Mouse (Mus musculus) ES-E14 (cell line): Measurements from ENCODE around the gene Ap1ar. TPM values are rescaled to one million over a fixed set of nuclear protein-coding genes. Genes with fewer than 3 reads are reported as not detected.

Source experiments
- DNase-seq: peaks from one replicate; pipeline ENCODE4 v3.0.0-alpha.2; 2013; ENCODE audit warnings: low read depth, low spot score
- H3K27ac ChIP-seq: 2 replicates; pipeline ENCODE4 v1.5.1; 2012; ENCODE audit warnings: low read depth, mild to moderate bottlenecking, low read length, moderate library complexity, mixed read lengths; ENCODE audit not compliant: poor library complexity, insufficient read depth, severe bottlenecking
- H3K36me3 ChIP-seq: 2 replicates; pipeline ENCODE4 v1.6.1; 2012; ENCODE audit warnings: mild to moderate bottlenecking, low read length, moderate library complexity, mixed read lengths; ENCODE audit not compliant: control insufficient read depth, poor library complexity, insufficient read depth, severe bottlenecking
- H3K4me1 ChIP-seq, 2 experiments: fragments of 150-350 bp in 1 of 2; sonication (generic) in 1 of 2; 2 replicates each; pipeline ENCODE4 v1.6.1; 2012; ENCODE audit warnings: low read length in 2 of 2, mild to moderate bottlenecking in 1 of 2, mixed read lengths in 1 of 2; ENCODE audit not compliant: control insufficient read depth in 2 of 2, insufficient read depth in 2 of 2, poor library complexity in 1 of 2
- H3K4me3 ChIP-seq, 2 experiments: fragments of 150-350 bp in 1 of 2; sonication (generic) in 1 of 2; 2 replicates each; pipeline ENCODE4 v1.5.1; 2012; ENCODE audit warnings: low read length in 2 of 2, low read depth in 1 of 2, mild to moderate bottlenecking in 1 of 2, mixed read lengths in 1 of 2; ENCODE audit not compliant: insufficient read depth in 1 of 2, poor library complexity in 1 of 2, severe bottlenecking in 1 of 2
- H3K9ac ChIP-seq: 2 replicates; pipeline ENCODE4 v1.6.1; 2012; ENCODE audit warnings: low read depth, mild to moderate bottlenecking, low read length, mixed read lengths; ENCODE audit not compliant: poor library complexity, insufficient read depth, severe bottlenecking
- H3K9me3 ChIP-seq: fragments of 150-350 bp; sonication (generic); 2 replicates; pipeline ENCODE4 v1.6.1; 2012; ENCODE audit warnings: low read depth, mild to moderate bottlenecking, low read length; ENCODE audit not compliant: control insufficient read depth, insufficient read depth
- CHD2 ChIP-seq: IDR thresholded peaks from 2 replicates; pipeline ENCODE4 v1.6.1; 2014; ENCODE audit warnings: mild to moderate bottlenecking, low read depth, low read length, inconsistent platforms
- HCFC1 ChIP-seq: IDR thresholded peaks from 2 replicates; pipeline ENCODE4 v1.6.1; 2012; ENCODE audit warnings: low read length, inconsistent platforms, borderline replicate concordance; ENCODE audit not compliant: insufficient read depth
- MAFK ChIP-seq: IDR thresholded peaks from 2 replicates; pipeline ENCODE4 v1.6.1; 2014; ENCODE audit warnings: mild to moderate bottlenecking, low read depth, low read length, inconsistent platforms; ENCODE audit not compliant: insufficient read depth
- ZC3H11A ChIP-seq: IDR thresholded peaks from 2 replicates; pipeline ENCODE4 v1.6.1; 2012; ENCODE audit warnings: low read depth, mild to moderate bottlenecking, inconsistent platforms, low read length, borderline replicate concordance
- ZNF384 ChIP-seq: IDR thresholded peaks from 2 replicates; pipeline ENCODE4 v1.6.1; 2012; ENCODE audit warnings: low read depth, low read length, inconsistent platforms
- in situ Hi-C, 2 experiments: fragments of 600-800 bp; cut with MboI; formaldehyde crosslinking; loops; one replicate each; pipeline ENCODE4 v1.15.1; 2025; ENCODE audit warnings: low sequenced_read_pairs in 2 of 2, inconsistent platforms in 1 of 2; ENCODE audit not compliant: unreplicated experiment in 2 of 2
- total RNA-seq: library from RNA; depleted of rRNA; stranded (reverse); fragments of 300-350 nt; gene quantifications from 2 replicates; pipeline ENCODE4 v1.2.3, GENCODE M21; 2012

Gene Ap1ar
- total RNA-seq, 1 experiment, result 48.1 TPM

- H3K9ac ChIP-seq, result no peak overlapping the region
- H3K36me3 ChIP-seq, result no peaks in the 10 kb centered on the region
- no peak overlapping the region for H3K27ac ChIP-seq
- no peaks in the 10 kb centered on the region for H3K9me3 ChIP-seq
- in situ Hi-C loops, result no loop called here
- no peaks in the 10 kb centered on the region; a peak in 1 of 4 replicates for H3K4me1 ChIP-seq
- TF ChIP-seq CHD2, result no peak
- no peak for TF ChIP-seq ZC3H11A
- TF ChIP-seq MAFK, result no peak
- no peak for TF ChIP-seq HCFC1
- no peak for TF ChIP-seq ZNF384
- DNase-seq, result no peak
- H3K4me3 ChIP-seq, result 0 out of 4 replicates have a peak overlapping the region, but pooled peaks of 1 of the 2 experiments have one; percentile 61
Observed at GRCm38 (mm10) chr3:127791056-127791483, 46.3 kb downstream of the Ap1ar start.

- H3K4me3 ChIP-seq, result peak overlapping the region; percentile 49 to 61
- H3K9me3 ChIP-seq, result no peaks in the 10 kb centered on the region
- H3K27ac ChIP-seq, result no peak overlapping the region
- no peaks in the 10 kb centered on the region; a peak in 1 of 4 replicates for H3K4me1 ChIP-seq
- in situ Hi-C loops, result no loop called here
- DNase-seq, result no peak
- no peak overlapping the region for H3K9ac ChIP-seq
- no peaks in the 10 kb centered on the region for H3K36me3 ChIP-seq
- no peak for TF ChIP-seq ZC3H11A
- TF ChIP-seq MAFK, result 0 out of 2 replicates have a peak, but pooled peaks have one; percentile 15
Observed at GRCm38 (mm10) chr3:127790234-127791055, 46.9 kb downstream of the Ap1ar start.

GRCm38 (mm10) chr3:127789500-127790191 is 47.7 kb downstream of the Ap1ar start, which contains the start of gene Tifa:
Gene Tifa, plus strand, starts transcription at chr3:127789805.
- DNase-seq, result no peak
- no peak within 1 kb of the TSS for H3K9ac ChIP-seq
- no peaks in the 10 kb centered on the region; a peak in 1 of 4 replicates for H3K4me1 ChIP-seq
- in situ Hi-C loops, result no loop called here
- TF ChIP-seq ZNF384 (no peak), MAFK (no peak), HCFC1 (no peak), ZC3H11A (no peak), CHD2 (no peak)
- H3K9me3 ChIP-seq, result no peaks in the 10 kb centered on the region
- H3K4me3 ChIP-seq, result peak within 1 kb of the TSS; percentile 49 to 61
- H3K27ac ChIP-seq, result no peak within 1 kb of the TSS
- H3K36me3 ChIP-seq, result no peaks in the 10 kb centered on the region

- Histone ChIP-seq H3K36me3 (no peaks in the 10 kb centered on the region), H3K4me1 (no peaks in the 10 kb centered on the region; a peak in 1 of 4 replicates), H3K9me3 (no peaks in the 10 kb centered on the region), H3K4me3 (no peak overlapping the region), H3K9ac (no peak overlapping the region), H3K27ac (no peak overlapping the region)
- TF ChIP-seq ZNF384 (no peak), HCFC1 (no peak), ZC3H11A (no peak), MAFK (no peak), CHD2 (no peak)
- in situ Hi-C loops, result no loop called here
- DNase-seq, result no peak
Observed at GRCm38 (mm10) chr3:127788919-127789318, 48.4 kb downstream of the Ap1ar start.
